Mouse (Mus musculus): ENCODE measurements around the gene Uevld. TPM values are rescaled to one million over a fixed set of nuclear protein-coding genes. Genes with fewer than 3 reads are reported as not detected.
"Not testable (repeated sequence)": the region's sequence is repeated elsewhere in the genome, so short reads cannot be mapped to it uniquely, and the experiment has no call there.

The Uevld gene
- total RNA-seq, 2 experiments from 2014 or later: 10.2 TPM

- intact Hi-C loops (cut with DNase I; ENCODE audit: low total_unique reads); DNase-seq: not testable (repeated sequence)
These were observed 76.4 kb downstream of the Uevld start for GRCm38 (mm10) chr7:46881941-46882340.

GRCm38 (mm10) chr7:46880992-46881391 is 77.3 kb downstream of the Uevld start:
- intact Hi-C loops (cut with DNase I; ENCODE audit: low total_unique reads): no loop called here
- DNase-seq: no peak

GRCm38 (mm10) chr7:46879851-46880250 is 78.5 kb downstream of the Uevld start:
- intact Hi-C loops (cut with DNase I; ENCODE audit: low total_unique reads): no loop called here
- no peak for DNase-seq

DNA sequence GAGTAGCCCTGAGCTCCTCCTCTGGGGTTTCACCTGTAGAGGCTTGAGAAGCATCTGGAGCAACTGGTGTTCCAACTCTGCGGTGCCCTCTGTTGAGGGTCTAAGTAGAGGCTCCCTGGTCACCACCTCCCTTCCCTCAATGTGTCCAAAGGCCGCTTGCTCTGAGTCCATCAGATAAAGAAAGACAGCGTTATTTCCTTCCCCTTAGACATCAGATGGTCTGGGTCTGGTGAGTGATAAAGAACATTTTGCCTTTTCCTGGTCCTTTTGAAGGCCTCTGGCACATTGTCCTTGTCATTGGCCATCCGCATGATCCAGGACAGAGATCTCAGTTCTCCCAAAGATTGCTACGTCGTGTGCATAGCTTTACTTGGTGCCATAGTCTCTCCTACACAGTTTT is 81.1 kb downstream of the Uevld start:
- DNase-seq: no peak
- intact Hi-C loops (cut with DNase I; ENCODE audit: low total_unique reads): no loop called here

- DNase-seq: no peak
- intact Hi-C loops (cut with DNase I; ENCODE audit: low total_unique reads): no loop called here
These were observed 81.5 kb downstream of the Uevld start for GRCm38 (mm10) chr7:46876841-46877240.

Other genes with a start within 250 kb of the Uevld start
- gene Saal1, start 247.8 kb downstream of the Uevld start, total RNA-seq (2021): 1 to 10 TPM; 4.1 to 4.9 TPM
- gene Saa3, start 242.8 kb downstream of the Uevld start, total RNA-seq (2021): not detected
- not detected for gene Saa4, start 225.9 kb downstream of the Uevld start, total RNA-seq (2021)
- gene Saa1, start 215.5 kb downstream of the Uevld start, total RNA-seq (2021): under 1 TPM in 1 of 2 experiments, not detected in 1; 0.40 TPM
- gene Saa2, start 206.7 kb downstream of the Uevld start, total RNA-seq (2021): under 1 TPM in 1 of 2 experiments, not detected in 1; 0.35 TPM
- gene Hps5, start 162.5 kb downstream of the Uevld start, total RNA-seq (2021): 10 to 100 TPM; 10.5 to 11.9 TPM
- gene Gtf2h1, start 162.4 kb downstream of the Uevld start, total RNA-seq (2021): 10 to 100 TPM; 14.5 to 16.8 TPM
- gene Ldha, start 117.1 kb downstream of the Uevld start, total RNA-seq (2021): 1,000 to 10,000 TPM; 2,600 to 2,686 TPM
- not detected for gene Ldhc, start 97.3 kb downstream of the Uevld start, total RNA-seq (2021)
- 10 to 100 TPM; 43.4 to 49.2 TPM for gene Tsg101, start 38.6 kb downstream of the Uevld start, total RNA-seq (2021)
- gene Gm9999, start 25.1 kb upstream of the Uevld start, total RNA-seq (2021): not detected
- gene Spty2d1, start 49.9 kb upstream of the Uevld start, total RNA-seq (2021): 1 to 10 TPM; 6.0 to 7.2 TPM
- 1 to 10 TPM; 7.2 to 8.1 TPM for gene Tmem86a, start 92.1 kb upstream of the Uevld start, total RNA-seq (2021)
- gene Ptpn5, start 175.2 kb upstream of the Uevld start, total RNA-seq (2021): not detected
- gene Mrgpra6, start 246.4 kb upstream of the Uevld start, total RNA-seq (2021): not detected